Mouse (Mus musculus) hindbrain, embryonic 10.5 days (tissue): ENCODE measurements around the gene Kank1. TPM values are rescaled to one million over a fixed set of nuclear protein-coding genes. Genes with fewer than 3 reads are reported as not detected.

Experiments used
- DNase-seq: peaks from one replicate; pipeline ENCODE4 v3.0.0-alpha.2; 2017; ENCODE audit warnings: low spot score
- H3K27ac ChIP-seq: fragments of 300-500 bp; sonication (generic); 2 replicates; pipeline ENCODE4 v1.5.1; 2016; ENCODE audit warnings: mild to moderate bottlenecking, moderate library complexity
- H3K27me3 ChIP-seq: fragments of 300-500 bp; sonication (generic); 2 replicates; pipeline ENCODE4 v1.6.1; 2016; ENCODE audit warnings: mild to moderate bottlenecking; ENCODE audit not compliant: poor library complexity, insufficient read depth, severe bottlenecking
- H3K36me3 ChIP-seq: fragments of 300-500 bp; sonication (generic); 2 replicates; pipeline ENCODE4 v1.6.1; 2016; ENCODE audit warnings: mild to moderate bottlenecking, moderate library complexity
- H3K4me1 ChIP-seq: fragments of 300-500 bp; sonication (generic); replicated peaks from 2 replicates; pipeline ENCODE4 v1.6.1; 2016; ENCODE audit warnings: mild to moderate bottlenecking
- H3K4me3 ChIP-seq: fragments of 300-500 bp; sonication (generic); 2 replicates; pipeline ENCODE4 v1.5.1; 2016; ENCODE audit warnings: mild to moderate bottlenecking, moderate library complexity
- H3K9me3 ChIP-seq: fragments of 300-500 bp; sonication (generic); 2 replicates; pipeline ENCODE4 v1.6.1; 2016; ENCODE audit warnings: mild to moderate bottlenecking, moderate library complexity
- WGBS: fragments of 180-500 bp; shearing (Covaris S2); methylation state at CpG from one replicate; pipeline ENCODE4 v1.1.7; 2016; 5-methylcytosine and 5-hydroxymethylcytosine counted together
- polyA plus RNA-seq: library from polyadenylated mRNA; unstranded; fragments of >200 nt; fragmentation: Nextera tagmentation; extraction: Ambion mirVana; gene quantifications from 2 replicates; pipeline ENCODE4 v1.2.1, GENCODE M21; 2016

Kank1 gene
- polyA plus RNA-seq, 1 experiment from 2014 or later: 18.4 TPM

DNA sequence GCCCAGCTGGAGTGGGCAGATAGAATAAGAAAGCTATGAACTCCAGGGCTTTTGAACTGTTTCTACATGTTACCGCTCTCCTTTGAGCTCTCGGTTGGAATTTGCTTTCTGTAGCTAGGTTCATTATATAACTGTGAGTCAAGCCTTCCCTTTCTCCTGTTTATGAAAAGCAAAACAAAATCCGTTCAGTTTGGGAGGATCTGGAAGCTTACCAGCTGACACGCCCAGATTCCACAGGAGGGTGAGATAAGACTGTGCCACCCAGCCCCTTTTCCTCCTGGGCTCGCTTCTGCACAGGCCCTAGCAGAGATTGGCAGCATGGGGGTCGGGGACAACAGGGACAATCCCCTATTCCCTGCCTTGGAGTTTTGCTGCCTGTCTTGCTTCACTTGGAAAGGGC lies 30.5 kb downstream of the Kank1 start:
- Histone ChIP-seq H3K4me3 (no peak overlapping the region), H3K4me1 (peaks cover 31% of the 10 kb centered on the region), H3K9me3 (0 out of 2 replicates have a peak, but pooled peaks cover 2% of the 10 kb centered on the region), H3K27me3 (no peaks in the 10 kb centered on the region), H3K36me3 (0 out of 2 replicates have a peak, but pooled peaks cover 7% of the 10 kb centered on the region), H3K27ac (no peak overlapping the region)
- WGBS: 39% methylated on average over 6 of the region's 6 CpGs
- no peak for DNase-seq

DNA sequence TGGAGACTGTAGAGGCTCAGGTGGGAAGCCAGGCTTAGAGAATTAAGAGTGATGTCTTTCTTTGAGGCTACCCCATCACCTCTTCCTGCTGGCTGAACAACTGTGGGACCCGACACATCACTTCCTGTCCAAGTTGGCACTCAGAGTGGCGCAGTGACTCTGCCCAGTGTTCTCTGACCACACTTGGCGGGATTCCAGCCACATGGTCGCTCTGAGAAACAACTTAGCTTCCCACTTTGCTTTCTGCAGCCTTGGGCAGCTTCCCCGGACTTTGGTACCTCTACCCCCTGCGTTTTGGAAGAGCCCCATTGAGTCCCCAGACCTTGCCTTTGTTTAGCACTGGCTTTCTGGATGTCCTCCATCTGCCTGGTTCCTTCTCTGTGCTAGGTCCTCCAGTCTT lies 31.8 kb downstream of the Kank1 start:
- Histone ChIP-seq H3K27ac (no peak overlapping the region), H3K27me3 (no peaks in the 10 kb centered on the region), H3K9me3 (0 out of 2 replicates have a peak, but pooled peaks cover 2% of the 10 kb centered on the region), H3K4me1 (peaks cover 35% of the 10 kb centered on the region), H3K4me3 (no peak overlapping the region), H3K36me3 (0 out of 2 replicates have a peak, but pooled peaks cover 7% of the 10 kb centered on the region)
- DNase-seq: no peak
- WGBS: 94% methylated on average over 6 of the region's 6 CpGs

DNA sequence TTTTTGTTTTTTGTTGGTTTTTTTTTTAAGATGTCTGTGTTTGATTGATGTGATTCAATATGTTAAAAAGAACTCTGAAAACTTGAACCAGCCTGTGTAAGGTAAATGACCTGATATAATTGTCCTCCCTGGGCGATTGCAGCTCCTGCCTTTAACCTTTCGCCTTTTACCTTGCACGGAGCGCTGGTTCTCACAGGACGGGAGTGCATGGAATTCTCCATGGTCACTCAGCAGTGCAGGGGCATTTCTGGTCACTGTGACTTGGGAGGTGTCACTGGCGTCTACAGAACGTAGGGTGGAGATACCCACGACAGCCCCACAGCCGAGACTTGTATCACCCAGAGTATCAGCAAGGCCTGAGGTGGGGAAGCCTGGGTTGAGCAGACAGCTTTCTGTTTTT lies 34.8 kb downstream of the Kank1 start:
- WGBS: 56% methylated on average over 9 of the region's 9 CpGs
- Histone ChIP-seq H3K4me1 (peaks cover 30% of the 10 kb centered on the region), H3K36me3 (peaks cover 13% of the 10 kb centered on the region; the same call in 1 of the 2 replicates), H3K9me3 (0 out of 2 replicates have a peak, but pooled peaks cover 5% of the 10 kb centered on the region), H3K4me3 (no peak overlapping the region), H3K27ac (peak overlapping the region; percentile 12; the same call in 1 of the 2 replicates), H3K27me3 (no peaks in the 10 kb centered on the region)
- no peak for DNase-seq

DNA sequence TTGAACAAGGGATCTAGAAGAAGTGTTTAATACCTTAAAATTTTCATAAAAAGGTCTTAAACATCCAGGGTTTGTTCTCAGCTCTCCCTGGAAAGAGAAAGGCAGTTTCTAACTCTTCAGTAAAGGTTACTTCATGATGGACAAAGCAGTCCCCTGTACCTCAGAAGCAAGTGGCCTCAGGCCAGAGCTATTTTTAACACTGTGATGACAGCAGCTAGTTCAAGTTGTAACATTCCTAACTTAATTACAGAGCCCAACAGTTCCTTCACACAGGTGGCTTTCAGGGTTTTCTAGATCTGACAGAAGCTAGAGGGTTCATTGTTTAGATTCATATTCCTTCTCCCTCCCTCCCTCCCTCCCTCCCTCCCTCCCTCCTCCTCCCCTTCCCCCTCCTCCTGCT lies 36.4 kb downstream of the Kank1 start:
- H3K4me3 ChIP-seq: no peak overlapping the region
- no peaks in the 10 kb centered on the region for H3K27me3 ChIP-seq
- H3K27ac ChIP-seq: no peak overlapping the region
- H3K9me3 ChIP-seq: 0 out of 2 replicates have a peak, but pooled peaks cover 5% of the 10 kb centered on the region
- H3K4me1 ChIP-seq: peaks cover 31% of the 10 kb centered on the region
- peaks cover 17% of the 10 kb centered on the region; the same call in 1 of the 2 replicates for H3K36me3 ChIP-seq
- no peak for DNase-seq

DNA sequence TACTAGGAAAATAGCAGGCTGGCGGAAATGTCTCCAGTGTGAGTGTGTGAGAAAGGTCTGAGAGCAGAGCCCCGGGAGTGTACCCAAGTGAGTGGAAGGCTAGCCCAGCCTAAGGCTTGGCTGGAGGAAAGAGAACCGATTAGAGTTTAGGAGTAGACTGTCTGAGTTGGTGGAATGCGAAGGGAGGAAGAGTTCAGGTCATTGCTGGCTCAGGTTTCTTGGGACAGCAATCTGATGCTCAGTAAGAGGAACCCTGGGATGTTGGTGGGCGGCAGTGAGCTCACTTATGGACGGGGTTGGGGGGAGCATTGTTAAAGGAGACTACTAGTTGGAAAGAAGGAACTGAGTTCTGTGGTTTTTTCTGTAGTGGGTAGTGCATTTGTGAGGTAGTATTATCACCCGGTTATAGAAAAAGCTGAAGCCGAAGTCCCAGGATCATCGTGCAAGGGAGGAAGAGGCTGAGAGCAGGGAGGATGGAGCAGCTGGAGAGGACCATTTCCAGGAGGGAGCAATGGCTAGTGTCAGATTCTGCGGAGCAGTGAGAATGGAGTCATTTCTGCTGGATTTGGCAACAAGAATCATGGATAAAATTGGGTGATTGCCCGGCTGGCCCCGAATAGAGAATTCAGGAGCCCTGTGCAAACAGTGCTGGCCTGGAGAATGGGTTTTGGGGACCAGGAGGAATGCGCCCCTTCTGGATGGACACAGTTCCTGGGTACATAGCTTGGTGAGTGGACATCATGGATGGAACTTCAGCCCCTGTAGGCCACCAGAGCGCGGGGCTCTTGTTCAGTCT lies 40.0 kb downstream of the Kank1 start:
- Histone ChIP-seq H3K9me3 (0 out of 2 replicates have a peak, but pooled peaks cover 3% of the 10 kb centered on the region), H3K4me1 (peaks cover 26% of the 10 kb centered on the region), H3K27me3 (no peaks in the 10 kb centered on the region), H3K27ac (peak overlapping the region; percentile 35; the same call in 1 of the 2 replicates), H3K36me3 (peaks cover 10% of the 10 kb centered on the region; the same call in 1 of the 2 replicates), H3K4me3 (no peak overlapping the region)
- WGBS: 87% methylated on average over 15 of the region's 15 CpGs
- DNase-seq: no peak

DNA sequence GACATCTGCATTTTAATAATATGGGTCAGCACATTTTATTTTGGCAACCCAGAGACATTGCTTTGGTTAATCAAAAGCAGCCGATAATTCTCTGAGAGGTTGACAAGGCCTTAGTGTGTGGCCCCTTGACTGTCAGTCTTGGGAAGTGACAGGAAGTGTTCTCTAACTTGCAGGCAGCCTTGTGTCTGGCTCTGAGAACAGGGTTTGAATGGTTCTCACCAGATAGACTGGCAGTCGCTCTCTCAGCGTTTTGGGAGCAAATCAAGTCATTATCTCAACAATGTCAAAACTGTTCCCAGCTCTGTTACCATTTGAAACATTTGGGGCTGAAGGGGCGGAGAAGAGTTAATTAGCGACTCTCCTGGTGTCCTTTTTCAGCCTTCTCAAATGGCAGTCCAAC lies 41.0 kb downstream of the Kank1 start:
- 41% methylated on average over 5 of the region's 5 CpGs for WGBS
- Histone ChIP-seq H3K27me3 (no peaks in the 10 kb centered on the region), H3K36me3 (peaks cover 10% of the 10 kb centered on the region; the same call in 1 of the 2 replicates), H3K4me1 (peaks cover 20% of the 10 kb centered on the region), H3K4me3 (no peak overlapping the region), H3K27ac (peak overlapping the region; percentile 35; the same call in 1 of the 2 replicates), H3K9me3 (0 out of 2 replicates have a peak, but pooled peaks cover 3% of the 10 kb centered on the region)
- no peak for DNase-seq

DNA sequence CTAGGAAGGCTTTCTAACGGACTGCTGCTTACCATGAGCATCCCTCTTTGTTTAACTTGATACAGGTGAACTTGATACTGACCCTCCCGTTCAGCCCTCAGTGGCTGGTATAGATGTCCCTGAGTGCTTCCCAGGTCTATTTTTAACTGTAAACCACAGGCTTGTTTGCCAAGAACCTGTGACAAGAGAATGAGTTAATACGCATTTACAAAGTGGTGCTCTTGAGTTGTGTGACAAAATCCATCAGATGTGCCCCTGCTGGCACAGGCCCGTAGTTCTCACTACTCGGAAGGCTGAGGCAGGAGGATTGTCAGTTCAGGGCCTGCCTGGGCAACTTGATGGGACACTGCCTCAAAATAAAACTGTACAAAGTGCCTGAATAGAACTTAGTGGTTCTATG lies 42.8 kb downstream of the Kank1 start:
- Histone ChIP-seq H3K9me3 (0 out of 2 replicates have a peak, but pooled peaks cover 3% of the 10 kb centered on the region), H3K27ac (no peak overlapping the region), H3K27me3 (no peaks in the 10 kb centered on the region), H3K4me3 (no peak overlapping the region), H3K36me3 (peaks cover 9% of the 10 kb centered on the region; the same call in 1 of the 2 replicates), H3K4me1 (peaks cover 18% of the 10 kb centered on the region)
- 95% methylated on average over 5 of the region's 5 CpGs for WGBS
- no peak for DNase-seq

DNA sequence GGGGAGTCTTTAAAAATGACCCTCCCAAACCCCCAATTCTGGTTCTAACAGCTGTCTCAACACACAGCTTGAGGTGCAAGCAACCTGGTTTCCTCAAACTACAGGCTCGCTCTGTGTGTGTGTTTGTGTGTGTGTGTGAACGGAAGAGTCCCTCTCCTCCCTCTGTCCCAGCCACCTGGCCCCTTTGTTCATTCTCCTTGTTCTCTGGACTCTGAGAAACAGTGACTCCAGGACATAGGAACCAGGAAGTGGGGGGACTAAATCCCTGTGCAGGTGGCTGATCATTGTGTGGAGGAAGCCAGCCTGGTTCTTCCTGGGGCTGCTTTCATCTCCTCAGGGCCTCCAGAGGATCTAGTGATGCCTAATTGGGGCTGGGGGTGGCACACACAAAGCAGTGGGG lies 46.9 kb downstream of the Kank1 start:
- H3K27ac ChIP-seq: no peak overlapping the region
- WGBS: 84% methylated on average over 2 of the region's 2 CpGs
- no peaks in the 10 kb centered on the region for H3K27me3 ChIP-seq
- H3K4me1 ChIP-seq: peaks cover 8% of the 10 kb centered on the region
- DNase-seq: no peak
- H3K36me3 ChIP-seq: no peaks in the 10 kb centered on the region
- H3K4me3 ChIP-seq: no peak overlapping the region
- H3K9me3 ChIP-seq: no peaks in the 10 kb centered on the region

DNA sequence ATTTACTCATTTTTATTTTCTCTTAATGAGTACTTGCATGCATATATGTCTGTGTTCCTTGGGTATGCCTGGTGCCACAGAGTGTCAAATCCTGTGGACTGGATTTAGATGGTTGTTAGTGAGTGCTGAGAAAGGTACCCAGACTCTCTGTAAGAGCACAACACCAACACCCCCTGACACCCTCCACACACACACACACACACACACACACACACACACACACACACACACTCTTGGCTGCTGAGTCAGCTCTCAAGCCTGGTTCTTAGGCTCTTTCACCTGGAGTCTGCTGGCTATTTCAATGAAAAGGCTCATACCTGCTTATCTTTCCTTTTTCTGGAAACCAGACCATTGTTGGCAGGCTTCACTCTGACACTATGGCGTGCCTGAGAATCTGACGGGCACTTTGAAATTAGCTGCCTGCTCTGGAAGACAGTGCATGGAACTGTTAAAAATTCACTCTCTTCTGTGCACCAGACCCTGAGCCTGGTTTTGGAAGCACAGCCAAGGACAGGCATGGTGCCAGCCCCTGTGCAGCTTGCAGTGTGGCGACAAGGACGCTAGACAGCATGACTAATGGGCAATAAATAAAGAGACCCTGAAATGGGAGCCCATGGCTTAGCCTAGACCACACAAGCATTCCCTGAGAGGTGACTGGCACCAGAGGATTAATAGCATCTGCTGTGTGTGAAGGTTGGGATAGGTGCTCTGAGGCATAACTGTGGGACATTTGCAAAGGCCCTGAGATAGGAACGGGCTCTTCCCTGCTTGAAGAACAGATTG lies 49.2 kb downstream of the Kank1 start:
- Histone ChIP-seq H3K36me3 (no peaks in the 10 kb centered on the region), H3K9me3 (no peaks in the 10 kb centered on the region), H3K27me3 (no peaks in the 10 kb centered on the region), H3K27ac (no peak overlapping the region), H3K4me3 (no peak overlapping the region), H3K4me1 (peaks cover 8% of the 10 kb centered on the region)
- 56% methylated on average over 5 of the region's 5 CpGs for WGBS
- DNase-seq: no peak

DNA sequence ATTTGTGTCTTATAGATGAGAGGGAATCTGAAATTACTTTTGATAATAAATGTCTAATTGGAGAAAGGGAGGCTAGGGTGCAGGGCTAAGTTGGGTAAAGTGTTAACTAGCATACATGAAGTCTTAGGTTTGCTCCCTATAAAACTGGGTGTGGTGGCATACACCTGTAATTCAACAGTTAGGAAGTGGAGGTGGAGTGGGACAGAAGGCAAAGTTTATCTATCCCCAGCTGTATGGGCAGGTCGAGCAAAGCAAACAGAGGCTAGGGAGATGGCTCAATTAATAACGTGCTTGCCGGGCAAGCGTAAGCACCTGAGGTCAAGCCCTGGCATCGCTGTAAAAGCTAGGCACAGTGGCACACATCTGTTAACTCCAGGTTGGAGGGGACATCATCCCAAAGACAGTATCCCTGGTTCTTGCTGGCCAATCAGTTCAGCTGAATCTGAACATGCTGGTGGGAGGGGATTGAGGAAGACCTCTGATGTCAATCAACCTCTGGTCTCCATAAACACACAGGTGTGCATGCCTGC lies 54.3 kb downstream of the Kank1 start:
- Histone ChIP-seq H3K4me1 (peaks cover 4% of the 10 kb centered on the region), H3K36me3 (no peaks in the 10 kb centered on the region), H3K27ac (no peak overlapping the region), H3K4me3 (no peak overlapping the region), H3K27me3 (no peaks in the 10 kb centered on the region), H3K9me3 (no peaks in the 10 kb centered on the region)
- 89% methylated on average over 5 of the region's 5 CpGs for WGBS
- no peak for DNase-seq

DNA sequence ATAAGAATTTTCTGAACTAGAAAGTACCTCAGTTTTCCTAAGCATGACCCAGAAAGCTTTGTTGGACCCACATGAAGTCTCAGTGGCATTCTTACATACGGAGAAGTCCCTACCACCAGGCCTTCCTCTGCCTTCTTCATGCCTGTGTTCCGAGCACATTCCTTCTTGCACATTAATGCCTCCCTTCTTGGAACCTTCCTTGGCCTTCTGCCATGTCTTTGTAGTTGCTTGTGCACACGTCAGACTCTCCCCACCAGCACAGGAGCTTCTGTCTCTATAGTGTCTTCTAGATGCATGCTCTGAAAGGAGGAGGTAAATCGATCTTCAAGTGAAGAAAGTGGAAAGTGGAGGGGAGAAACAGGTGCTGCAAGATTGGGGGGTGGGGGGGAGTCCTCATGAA lies 58.4 kb downstream of the Kank1 start:
- 82% methylated on average over 4 of the region's 4 CpGs for WGBS
- Histone ChIP-seq H3K27me3 (no peaks in the 10 kb centered on the region), H3K4me3 (no peak overlapping the region), H3K27ac (no peak overlapping the region), H3K36me3 (no peaks in the 10 kb centered on the region), H3K9me3 (no peaks in the 10 kb centered on the region), H3K4me1 (peaks cover 10% of the 10 kb centered on the region)
- no peak for DNase-seq

DNA sequence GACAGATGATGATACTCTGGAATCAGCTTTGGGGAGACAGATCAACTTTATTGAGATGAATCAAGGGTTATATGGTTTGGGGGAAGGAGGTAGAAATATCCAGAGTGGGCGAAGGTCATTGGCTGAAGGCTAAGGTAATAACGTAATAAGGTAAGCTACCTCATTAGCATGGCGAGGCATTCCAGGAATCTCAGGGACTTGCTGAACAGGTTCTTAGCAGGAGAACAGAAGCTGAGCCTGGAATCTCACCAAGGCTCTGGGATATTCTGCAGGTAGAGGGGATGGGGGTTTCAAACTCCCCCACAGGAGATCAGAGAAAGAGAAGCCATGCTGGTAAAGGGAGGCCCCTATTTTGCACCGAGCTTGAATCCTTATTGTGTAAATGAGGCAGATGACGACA lies 60.5 kb downstream of the Kank1 start:
- Histone ChIP-seq H3K27me3 (no peaks in the 10 kb centered on the region), H3K27ac (no peak overlapping the region), H3K9me3 (no peaks in the 10 kb centered on the region), H3K36me3 (no peaks in the 10 kb centered on the region), H3K4me1 (peaks cover 10% of the 10 kb centered on the region), H3K4me3 (no peak overlapping the region)
- WGBS: 71% methylated on average over 5 of the region's 5 CpGs
- DNase-seq: no peak
